Mouse (Mus musculus): ENCODE results near the gene Fcgrt.
"Not testable (repeated sequence)": the region's sequence is repeated elsewhere in the genome, so short reads cannot be mapped to it uniquely, and the experiment has no call there.

Gene Fcgrt

GRCm38 (mm10) chr7:45129776-45130512 lies 26.3 kb upstream of the Fcgrt start:
- DNase-seq (ENCODE audit: low read depth, low spot score): no peak

- no peak for DNase-seq (ENCODE audit: low read depth, low spot score)
Observed at GRCm38 (mm10) chr7:45129318-45129717, 25.7 kb upstream of the Fcgrt start.

- DNase-seq (ENCODE audit: low read depth, low spot score): peak; percentile 99
Observed at GRCm38 (mm10) chr7:45128624-45129246, 25.1 kb upstream of the Fcgrt start, which contains the start of gene Rpl13a. Gene Rpl13a (minus strand): TSS chr7:45128761.

- DNase-seq (ENCODE audit: low read depth, low spot score): no peak
Observed at GRCm38 (mm10) chr7:45127700-45128224, 24.1 kb upstream of the Fcgrt start.

- DNase-seq (ENCODE audit: low read depth, low spot score): no peak
Observed at GRCm38 (mm10) chr7:45126844-45127699, 23.4 kb upstream of the Fcgrt start.

- DNase-seq (ENCODE audit: low read depth, low spot score): no peak
Observed at GRCm38 (mm10) chr7:45126147-45126843, 22.6 kb upstream of the Fcgrt start.

- DNase-seq (ENCODE audit: low read depth, low spot score): not testable (repeated sequence)
Observed at GRCm38 (mm10) chr7:45125649-45126048, 22.0 kb upstream of the Fcgrt start.

- DNase-seq (ENCODE audit: low read depth, low spot score): no peak
Observed at GRCm38 (mm10) chr7:45125144-45125600, 21.5 kb upstream of the Fcgrt start.

GRCm38 (mm10) chr7:45124224-45125143 lies 20.8 kb upstream of the Fcgrt start, which contains the start of gene Rps11:
Gene Rps11 (minus strand): TSS chr7:45124439.
- DNase-seq (ENCODE audit: low read depth, low spot score): peak; percentile 100

- no peak for DNase-seq (ENCODE audit: low read depth, low spot score)
Observed at GRCm38 (mm10) chr7:45123186-45123570, 19.5 kb upstream of the Fcgrt start.

GRCm38 (mm10) chr7:45122561-45123185 lies 19.0 kb upstream of the Fcgrt start:
- no peak for DNase-seq (ENCODE audit: low read depth, low spot score)

GRCm38 (mm10) chr7:45121966-45122365 lies 18.3 kb upstream of the Fcgrt start:
- no peak for DNase-seq (ENCODE audit: low read depth, low spot score)

GRCm38 (mm10) chr7:45121404-45121803 lies 17.8 kb upstream of the Fcgrt start:
- DNase-seq (ENCODE audit: low read depth, low spot score): no peak

- no peak for DNase-seq (ENCODE audit: low read depth, low spot score)
Observed at GRCm38 (mm10) chr7:45119780-45120709, 16.4 kb upstream of the Fcgrt start.

- DNase-seq (ENCODE audit: low read depth, low spot score): no peak
Observed at GRCm38 (mm10) chr7:45118336-45118735, 14.7 kb upstream of the Fcgrt start.

- DNase-seq (ENCODE audit: low read depth, low spot score): no peak
Observed at GRCm38 (mm10) chr7:45117566-45117965, 13.9 kb upstream of the Fcgrt start.

- no peak for DNase-seq (ENCODE audit: low read depth, low spot score)
Observed at GRCm38 (mm10) chr7:45113476-45113875, 9.8 kb upstream of the Fcgrt start.

- no peak for DNase-seq (ENCODE audit: low read depth, low spot score)
Observed at GRCm38 (mm10) chr7:45112529-45112928, 8.9 kb upstream of the Fcgrt start.

- DNase-seq (ENCODE audit: low read depth, low spot score): no peak
Observed at GRCm38 (mm10) chr7:45111940-45112339, 8.3 kb upstream of the Fcgrt start.

All from telencephalon, adult 2 months (tissue).